Mouse (Mus musculus) forebrain, embryonic 15.5 days (tissue): ENCODE measurements around the gene Cib4. TPM values are rescaled to one million over a fixed set of nuclear protein-coding genes. Genes with fewer than 3 reads are reported as not detected.

Experiments
- ATAC-seq: fragments of 200-750 bp; cut with Nextera tagmentation; replicated peaks from 2 replicates; pipeline ENCODE4 v1.8.0; 2017; ENCODE audit warnings: mild to moderate bottlenecking, moderate TSS enrichment, moderate library complexity
- H3K27ac ChIP-seq: fragments of 300-500 bp; sonication (generic); replicated peaks from 2 replicates; pipeline ENCODE4 v1.5.1; 2015; ENCODE audit warnings: mild to moderate bottlenecking, inconsistent platforms
- H3K27me3 ChIP-seq: fragments of 300-500 bp; sonication (generic); 2 replicates; pipeline ENCODE4 v1.6.1; 2015; ENCODE audit warnings: inconsistent platforms
- H3K36me3 ChIP-seq: fragments of 300-500 bp; sonication (generic); 2 replicates; pipeline ENCODE4 v1.6.1; 2015; ENCODE audit warnings: mild to moderate bottlenecking, inconsistent platforms
- H3K4me1 ChIP-seq: fragments of 300-500 bp; sonication (generic); 2 replicates; pipeline ENCODE4 v1.6.1; 2015; ENCODE audit warnings: inconsistent platforms
- H3K4me2 ChIP-seq: fragments of 300-500 bp; sonication (generic); replicated peaks from 2 replicates; pipeline ENCODE4 v1.6.1; 2015; ENCODE audit warnings: mild to moderate bottlenecking, inconsistent platforms
- H3K4me3 ChIP-seq: fragments of 300-500 bp; sonication (generic); 2 replicates; pipeline ENCODE4 v1.5.1; 2015; ENCODE audit warnings: mild to moderate bottlenecking, inconsistent platforms
- H3K9ac ChIP-seq: fragments of 300-500 bp; sonication (generic); replicated peaks from 2 replicates; pipeline ENCODE4 v1.6.1; 2015; ENCODE audit warnings: mild to moderate bottlenecking, inconsistent platforms
- H3K9me3 ChIP-seq: fragments of 300-500 bp; sonication (generic); 2 replicates; pipeline ENCODE4 v1.6.1; 2016; ENCODE audit warnings: inconsistent platforms
- WGBS: fragments of 180-500 bp; shearing (Covaris S2); methylation state at CpG from one replicate; pipeline ENCODE4 v1.1.7; 2015; ENCODE audit warnings: mixed read lengths; 5-methylcytosine and 5-hydroxymethylcytosine counted together
- polyA plus RNA-seq: library from polyadenylated mRNA; unstranded; fragments of >200 nt; fragmentation: Nextera tagmentation; extraction: Ambion mirVana; gene quantifications from 2 replicates; pipeline ENCODE4 v1.2.1, GENCODE M21; 2015

The Cib4 gene
- not detected in 2 replicates for polyA plus RNA-seq

DNA sequence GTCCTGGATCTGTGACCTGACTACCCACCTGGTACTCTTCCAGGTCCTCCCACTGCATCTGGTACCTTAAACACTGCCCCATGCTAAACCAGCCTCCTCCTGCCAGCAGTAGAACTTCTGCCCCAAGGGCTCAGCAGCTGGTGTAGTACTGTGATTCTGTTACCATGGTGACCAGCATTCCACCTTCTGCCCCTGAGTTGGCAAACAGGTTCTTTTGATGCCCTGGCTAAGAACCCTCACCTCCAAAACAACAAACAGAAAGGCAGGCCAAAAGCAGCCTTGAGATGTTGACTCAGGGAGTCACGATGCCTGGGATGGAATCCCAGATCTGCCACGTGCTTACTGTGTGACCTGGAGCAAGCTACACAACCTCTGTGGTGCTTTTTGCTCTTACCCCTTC, at the start of gene Cib4:
Cib4 (minus strand) TSS at position 139 of the 400 bp plus-strand sequence.
- 32% methylated on average over 2 of the region's 2 CpGs for WGBS
- H3K9ac ChIP-seq: no peak within 1 kb of the TSS
- no peaks in the 10 kb centered on the region for H3K36me3 ChIP-seq
- H3K4me1 ChIP-seq: peaks cover 4% of the 10 kb centered on the region
- H3K4me2 ChIP-seq: no peak within 1 kb of the TSS
- H3K9me3 ChIP-seq: no peaks in the 10 kb centered on the region
- no peak within 1 kb of the TSS for H3K4me3 ChIP-seq
- H3K27ac ChIP-seq: no peak within 1 kb of the TSS
- no peak for ATAC-seq
- H3K27me3 ChIP-seq: 0 out of 2 replicates have a peak, but pooled peaks cover 2% of the 10 kb centered on the region

DNA sequence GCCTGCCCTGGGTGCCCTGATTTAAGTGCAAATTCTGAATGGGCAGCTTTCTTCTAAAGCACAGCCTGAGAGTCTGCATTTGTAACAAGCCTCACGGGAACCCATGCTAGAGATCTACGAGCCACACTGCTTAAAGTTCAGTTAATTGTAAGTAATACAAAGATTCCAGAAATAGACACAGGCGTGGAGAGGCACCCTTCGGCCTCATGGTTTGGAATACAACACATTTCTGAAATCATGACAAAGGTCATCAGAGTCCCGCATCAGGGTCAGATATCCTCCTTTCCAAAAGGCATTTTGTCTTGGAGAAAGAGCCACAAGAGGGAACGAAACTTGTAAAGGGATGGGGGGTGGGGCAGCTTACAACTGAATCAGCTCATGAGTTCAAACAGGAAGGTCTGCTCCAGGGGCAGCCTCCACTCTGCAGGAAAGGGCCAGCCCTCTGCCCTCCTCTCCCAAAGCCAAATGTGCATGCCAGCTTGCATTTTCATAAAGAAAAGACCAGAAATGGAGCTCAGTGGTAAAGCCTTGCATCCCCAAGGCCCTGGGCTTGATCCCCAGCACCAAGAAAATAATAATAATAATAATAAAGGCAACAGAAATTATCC, 49.4 kb upstream of the Cib4 start:
- Histone ChIP-seq H3K27me3 (no peaks in the 10 kb centered on the region), H3K4me1 (no peaks in the 10 kb centered on the region), H3K4me2 (no peak overlapping the region), H3K4me3 (no peak overlapping the region), H3K9ac (no peak overlapping the region), H3K36me3 (no peaks in the 10 kb centered on the region), H3K9me3 (no peaks in the 10 kb centered on the region), H3K27ac (no peak overlapping the region)
- 35% methylated on average over 6 of the region's 6 CpGs for WGBS
- ATAC-seq: no peak

GRCm38 (mm10) chr5:30593811-30594504, 48.3 kb upstream of the Cib4 start:
- H3K36me3 ChIP-seq: no peaks in the 10 kb centered on the region

DNA sequence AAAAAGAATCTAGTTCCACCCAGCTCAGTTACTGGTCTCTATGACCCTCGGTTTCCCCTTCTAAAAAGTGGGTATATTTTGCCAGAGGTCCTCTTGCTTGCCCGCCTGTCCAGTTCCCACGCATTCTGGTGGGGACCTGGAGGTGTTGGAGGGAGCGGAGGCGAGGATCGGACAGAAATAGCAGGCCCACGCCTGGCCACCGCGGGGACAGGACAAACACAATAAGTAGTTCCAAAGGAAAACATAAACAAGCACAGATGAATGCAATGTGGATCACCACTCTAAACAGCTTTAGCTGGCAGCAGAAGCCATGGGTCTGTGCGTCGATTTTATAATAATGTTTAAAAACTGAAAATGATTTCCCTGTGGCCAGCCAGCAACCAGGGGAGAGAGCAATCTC, 47.7 kb upstream of the Cib4 start:
- Histone ChIP-seq H3K27me3 (peaks cover 13% of the 10 kb centered on the region; the same call in 1 of the 2 replicates), H3K27ac (no peak overlapping the region), H3K36me3 (no peaks in the 10 kb centered on the region), H3K9me3 (no peaks in the 10 kb centered on the region), H3K4me2 (no peak overlapping the region), H3K9ac (no peak overlapping the region), H3K4me3 (no peak overlapping the region), H3K4me1 (peaks cover 12% of the 10 kb centered on the region)
- WGBS: 87% methylated on average over 11 of the region's 11 CpGs
- ATAC-seq: no peak

More at GRCm38 (mm10) chr5:30593811-30594504, 48.3 kb upstream of the Cib4 start:
- Histone ChIP-seq H3K9ac (no peak overlapping the region), H3K4me1 (peaks cover 6% of the 10 kb centered on the region), H3K9me3 (no peaks in the 10 kb centered on the region), H3K27me3 (peaks cover 7% of the 10 kb centered on the region; the same call in 1 of the 2 replicates), H3K27ac (no peak overlapping the region), H3K4me3 (no peak overlapping the region), H3K4me2 (no peak overlapping the region)
- WGBS: 45% methylated on average over 10 of the region's 10 CpGs
- ATAC-seq: no peak

DNA sequence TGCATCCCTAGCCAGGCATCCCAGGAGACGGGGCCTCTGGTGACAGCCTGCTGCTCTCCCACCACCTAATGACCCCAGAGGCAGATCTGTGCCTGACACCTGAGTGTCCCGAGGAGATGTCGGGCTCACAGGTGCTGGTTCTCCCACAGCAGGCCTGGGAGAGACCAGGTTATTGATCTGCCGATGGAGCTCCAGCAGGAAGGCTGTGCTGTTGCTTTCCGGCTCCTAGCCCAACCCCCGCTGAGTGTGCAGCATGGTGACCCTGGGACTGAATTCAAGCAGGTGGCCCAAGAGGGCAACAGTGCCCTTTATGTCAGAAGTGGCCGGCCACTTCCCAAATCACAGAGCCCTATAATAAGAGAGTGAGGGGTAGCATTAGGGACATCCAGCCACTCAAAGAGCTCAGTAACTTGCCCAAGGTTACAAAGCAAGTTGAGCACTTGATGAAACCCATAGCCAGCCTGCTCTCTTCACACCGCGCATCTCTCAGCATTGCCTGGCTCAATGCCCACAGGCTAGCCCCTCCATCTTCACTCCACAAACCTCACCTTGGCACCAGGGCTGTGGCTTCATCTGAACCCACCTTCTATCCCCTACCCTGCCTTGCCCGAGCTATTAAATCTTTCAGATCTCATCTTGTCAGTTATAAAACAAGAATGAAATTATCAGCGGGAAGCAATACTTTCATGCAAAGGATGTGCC, 46.8 kb upstream of the Cib4 start:
- Histone ChIP-seq H3K9ac (no peak overlapping the region), H3K27ac (no peak overlapping the region), H3K4me3 (no peak overlapping the region), H3K36me3 (no peaks in the 10 kb centered on the region), H3K9me3 (no peaks in the 10 kb centered on the region), H3K27me3 (peaks cover 13% of the 10 kb centered on the region; the same call in 1 of the 2 replicates), H3K4me2 (no peak overlapping the region), H3K4me1 (peaks cover 14% of the 10 kb centered on the region)
- ATAC-seq: no peak
- 81% methylated on average over 11 of the region's 11 CpGs for WGBS

DNA sequence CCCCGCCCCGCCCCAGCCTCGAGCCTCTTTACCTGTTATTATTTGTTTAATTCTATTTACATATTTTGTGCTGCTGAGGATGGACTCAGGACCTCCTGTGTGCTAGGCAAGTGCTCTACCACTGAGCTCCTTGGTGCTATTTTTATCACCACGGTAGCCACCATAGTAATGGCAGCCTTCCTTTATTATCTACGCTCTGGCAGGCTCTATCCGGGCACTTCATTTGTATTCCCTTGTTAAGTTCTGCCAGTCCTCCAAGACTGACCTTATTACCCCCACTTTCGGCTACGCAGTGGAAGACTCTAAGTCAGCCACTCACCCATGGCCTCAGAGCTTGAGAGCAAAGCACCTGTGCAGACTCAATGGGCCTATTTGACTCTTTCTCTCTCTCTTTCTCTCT, 46.1 kb upstream of the Cib4 start:
- 87% methylated on average over 8 of the region's 8 CpGs for WGBS
- no peak overlapping the region for H3K4me3 ChIP-seq
- H3K9me3 ChIP-seq: no peaks in the 10 kb centered on the region
- H3K27me3 ChIP-seq: peaks cover 19% of the 10 kb centered on the region
- H3K4me1 ChIP-seq: peaks cover 18% of the 10 kb centered on the region
- no peak overlapping the region for H3K9ac ChIP-seq
- H3K4me2 ChIP-seq: no peak overlapping the region
- no peak overlapping the region for H3K27ac ChIP-seq
- no peak for ATAC-seq
- no peaks in the 10 kb centered on the region for H3K36me3 ChIP-seq

- H3K36me3 ChIP-seq: no peaks in the 10 kb centered on the region
- no peak for ATAC-seq
- H3K9me3 ChIP-seq: no peaks in the 10 kb centered on the region
- no peak overlapping the region for H3K4me2 ChIP-seq
- H3K27me3 ChIP-seq: peaks cover 24% of the 10 kb centered on the region
- no peak overlapping the region for H3K9ac ChIP-seq
- no peak overlapping the region for H3K27ac ChIP-seq
- H3K4me3 ChIP-seq: no peak overlapping the region
- peaks cover 18% of the 10 kb centered on the region for H3K4me1 ChIP-seq
- WGBS: 55% methylated on average over 5 of the region's 5 CpGs
Observed at GRCm38 (mm10) chr5:30591205-30591731, 45.6 kb upstream of the Cib4 start.

GRCm38 (mm10) chr5:30590231-30590630, 44.6 kb upstream of the Cib4 start:
- H3K27ac ChIP-seq: no peak overlapping the region
- H3K9me3 ChIP-seq: no peaks in the 10 kb centered on the region
- H3K27me3 ChIP-seq: peaks cover 29% of the 10 kb centered on the region
- no peak overlapping the region for H3K4me3 ChIP-seq
- H3K4me1 ChIP-seq: peaks cover 18% of the 10 kb centered on the region
- no peak overlapping the region for H3K4me2 ChIP-seq
- H3K36me3 ChIP-seq: no peaks in the 10 kb centered on the region
- ATAC-seq: no peak
- no peak overlapping the region for H3K9ac ChIP-seq
- 73% methylated on average over 5 of the region's 5 CpGs for WGBS

DNA sequence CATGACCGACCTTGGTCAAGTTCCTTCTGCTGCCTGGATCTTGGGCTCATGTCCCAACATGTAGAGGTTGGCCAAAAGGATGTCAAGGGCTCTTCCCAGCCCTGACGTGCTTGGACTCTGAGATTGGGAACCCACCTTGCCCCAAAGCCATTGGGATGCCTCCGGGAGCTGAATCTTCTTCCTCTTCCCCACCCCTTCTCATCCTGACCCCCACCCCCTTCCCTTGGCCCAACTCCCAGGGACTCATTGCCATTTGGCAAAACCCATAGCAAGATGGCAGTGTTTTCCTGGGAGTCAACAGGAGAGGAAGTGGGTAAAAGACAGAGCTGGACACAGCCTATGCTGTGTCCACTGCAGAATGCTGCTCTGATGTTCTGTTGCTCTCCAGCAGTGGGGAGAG, 43.9 kb upstream of the Cib4 start:
- Histone ChIP-seq H3K4me3 (no peak overlapping the region), H3K36me3 (no peaks in the 10 kb centered on the region), H3K4me1 (peaks cover 18% of the 10 kb centered on the region), H3K9me3 (no peaks in the 10 kb centered on the region), H3K9ac (no peak overlapping the region), H3K27ac (no peak overlapping the region), H3K4me2 (peak overlapping the region; percentile 95), H3K27me3 (peaks cover 29% of the 10 kb centered on the region)
- WGBS: 74% methylated on average over 3 of the region's 3 CpGs
- ATAC-seq: no peak

DNA sequence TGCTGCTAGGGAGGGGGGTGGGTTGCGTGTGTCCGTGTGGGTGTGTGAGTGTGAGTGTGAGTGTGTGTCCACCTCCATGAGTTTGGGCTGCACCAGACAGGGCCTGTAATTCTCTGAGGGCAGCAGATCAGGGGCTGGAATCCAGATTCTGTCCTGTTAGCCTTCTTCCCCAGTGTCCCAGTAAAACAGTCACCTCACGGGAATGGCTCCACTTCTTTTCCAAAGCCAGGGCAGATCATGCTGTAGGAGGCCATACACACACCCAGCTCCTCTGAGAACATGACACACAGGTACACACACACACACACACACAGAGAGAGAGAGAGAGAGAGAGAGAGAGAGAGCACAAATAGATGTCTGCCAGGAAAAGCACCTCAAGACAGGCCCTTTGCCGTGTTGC, 43.4 kb upstream of the Cib4 start:
- H3K9me3 ChIP-seq: no peaks in the 10 kb centered on the region
- peaks cover 18% of the 10 kb centered on the region for H3K4me1 ChIP-seq
- peak overlapping the region; percentile 72 for H3K9ac ChIP-seq
- no peaks in the 10 kb centered on the region for H3K36me3 ChIP-seq
- peak overlapping the region; percentile 95 for H3K4me2 ChIP-seq
- 44% methylated on average over 4 of the region's 4 CpGs for WGBS
- H3K27ac ChIP-seq: no peak overlapping the region
- H3K27me3 ChIP-seq: peaks cover 31% of the 10 kb centered on the region
- peak overlapping the region; percentile 69 for H3K4me3 ChIP-seq
- ATAC-seq: no peak

DNA sequence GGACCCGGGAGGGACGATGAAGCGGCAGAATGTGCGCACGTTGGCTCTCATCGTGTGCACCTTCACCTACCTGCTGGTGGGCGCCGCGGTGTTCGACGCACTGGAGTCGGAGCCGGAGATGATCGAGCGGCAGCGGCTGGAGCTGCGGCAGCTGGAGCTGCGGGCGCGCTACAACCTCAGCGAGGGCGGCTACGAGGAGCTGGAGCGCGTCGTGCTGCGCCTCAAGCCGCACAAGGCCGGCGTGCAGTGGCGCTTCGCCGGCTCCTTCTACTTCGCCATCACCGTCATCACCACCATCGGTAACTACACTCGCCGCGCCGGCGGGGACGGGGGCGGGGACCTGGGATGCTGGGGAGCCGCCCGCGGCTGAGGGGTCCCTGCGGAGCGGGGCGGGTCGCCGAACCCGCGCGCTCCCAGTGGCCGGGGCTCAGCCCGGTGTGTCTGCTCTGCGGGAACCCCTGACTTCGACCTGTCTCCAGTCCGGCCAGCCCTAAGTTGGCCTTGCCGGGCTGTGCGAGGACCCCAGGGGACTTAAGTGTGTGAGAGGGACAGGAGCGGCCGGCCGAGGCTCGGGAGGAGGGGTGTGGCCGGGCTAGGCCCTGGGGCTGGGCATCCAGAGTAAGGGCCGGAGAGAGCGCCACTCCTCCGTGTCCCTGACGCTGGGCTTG, 42.8 kb upstream of the Cib4 start:
- no peaks in the 10 kb centered on the region for H3K36me3 ChIP-seq
- H3K9ac ChIP-seq: peak overlapping the region; percentile 72
- peak overlapping the region; percentile 69 for H3K4me3 ChIP-seq
- peak overlapping the region; percentile 74 for H3K27ac ChIP-seq
- peaks cover 31% of the 10 kb centered on the region for H3K27me3 ChIP-seq
- no peaks in the 10 kb centered on the region for H3K9me3 ChIP-seq
- ATAC-seq: peak; percentile 71
- under 1% methylated on average over 63 of the region's 70 CpGs for WGBS
- peaks cover 18% of the 10 kb centered on the region for H3K4me1 ChIP-seq
- H3K4me2 ChIP-seq: peak overlapping the region; percentile 95
